Mouse (Mus musculus): ENCODE measurements around the gene Rrm2. TPM values are rescaled to one million over a fixed set of nuclear protein-coding genes. Genes with fewer than 3 reads are reported as not detected.

Gene Rrm2
- polyA plus RNA-seq, 2 experiments = 139 to 388 TPM

- H3K27ac ChIP-seq = peak overlapping the region; percentile 79
- ATAC-seq (ENCODE audit: insufficient read depth) (peak; percentile 87), DNase-seq (ENCODE audit: low read depth in 3 of 3, low spot score in 3 of 3) (peak in 1 of 3 experiments; percentile 74)
- peaks cover 47% of the 10 kb centered on the region for H3K36me3 ChIP-seq (replicated peaks; ENCODE audit: control insufficient read depth, insufficient read depth, low read depth)
- TF ChIP-seq EP300 (IDR thresholded peaks at IDR 0.05; ENCODE audit: low read depth) (peak; percentile 96), CTCF (IDR thresholded peaks at IDR 0.05; ENCODE audit: low read depth) (no peak)
- H3K9me3 ChIP-seq (ENCODE audit: control insufficient read depth, low read length) = no peaks in the 10 kb centered on the region
- H3K4me3 ChIP-seq (ENCODE audit: insufficient read depth in 1 of 2, low read depth in 2 of 2, low read length in 2 of 2) = peak overlapping the region in 1 of 2 experiments; percentile 14; a peak in 2 of 4 replicates
- H3K4me1 ChIP-seq (replicated peaks; ENCODE audit: control insufficient read depth in 2 of 2, insufficient read depth in 2 of 2, low read length in 1 of 2) = peaks cover 34 to 46% of the 10 kb centered on the region in 2 experiments
- peak overlapping the region; percentile 38; the same call in 1 of the 2 replicates for H3K9ac ChIP-seq (replicated peaks)
- peak overlapping the region; percentile 47 for H3K4me2 ChIP-seq (ENCODE audit: low read depth)
- 38% methylated on average over 2 of the region's 2 CpGs for WGBS (ENCODE audit: insufficient replicate concordance)
- no peaks in the 10 kb centered on the region for H3K27me3 ChIP-seq (ENCODE audit: control insufficient read depth, insufficient read depth, low read length)
Measured at GRCm38 (mm10) chr12:24715268-24715896, 7.3 kb downstream of the Rrm2 start.

GRCm38 (mm10) chr12:24716721-24717301 lies 8.8 kb downstream of the Rrm2 start:
- no peak overlapping the region for H3K9ac ChIP-seq (replicated peaks)
- 43% methylated on average over 4 of the region's 4 CpGs for WGBS (ENCODE audit: insufficient replicate concordance)
- H3K27ac ChIP-seq = no peak overlapping the region; the same call in 1 of the 2 replicates
- H3K4me3 ChIP-seq (ENCODE audit: insufficient read depth in 1 of 2, low read depth in 2 of 2, low read length in 2 of 2) = no peak overlapping the region
- no peak overlapping the region for H3K4me2 ChIP-seq (ENCODE audit: low read depth)
- 0 out of 2 replicates have a peak, but pooled peaks have one; percentile 9 for ATAC-seq (ENCODE audit: insufficient read depth)
- H3K36me3 ChIP-seq (replicated peaks; ENCODE audit: control insufficient read depth, insufficient read depth, low read depth) = peaks cover 32% of the 10 kb centered on the region
- no peaks in the 10 kb centered on the region for H3K27me3 ChIP-seq (ENCODE audit: control insufficient read depth, insufficient read depth, low read length)
- DNase-seq (ENCODE audit: low read depth in 3 of 3, low spot score in 3 of 3) = no peak
- H3K9me3 ChIP-seq (ENCODE audit: control insufficient read depth, low read length) = no peaks in the 10 kb centered on the region
- TF ChIP-seq EP300 (IDR thresholded peaks at IDR 0.05; ENCODE audit: low read depth) (no peak), CTCF (IDR thresholded peaks at IDR 0.05; ENCODE audit: low read depth) (peak; percentile 96)
- H3K4me1 ChIP-seq (replicated peaks; ENCODE audit: control insufficient read depth in 2 of 2, insufficient read depth in 2 of 2, low read length in 1 of 2) = peaks cover 31 to 35% of the 10 kb centered on the region in 2 experiments

GRCm38 (mm10) chr12:24723434-24723833 lies 15.4 kb downstream of the Rrm2 start:
- Histone ChIP-seq H3K27me3 (ENCODE audit: control insufficient read depth, insufficient read depth, low read length) (no peaks in the 10 kb centered on the region), H3K27ac (no peak overlapping the region), H3K9me3 (ENCODE audit: control insufficient read depth, low read length) (no peaks in the 10 kb centered on the region), H3K4me3 (ENCODE audit: insufficient read depth in 1 of 2, low read depth in 2 of 2, low read length in 2 of 2) (no peak overlapping the region), H3K4me2 (ENCODE audit: low read depth) (no peak overlapping the region), H3K36me3 (replicated peaks; ENCODE audit: control insufficient read depth, insufficient read depth, low read depth) (no peaks in the 10 kb centered on the region), H3K4me1 (replicated peaks; ENCODE audit: control insufficient read depth in 2 of 2, insufficient read depth in 2 of 2, low read length in 1 of 2) (peaks cover 0 to 6% of the 10 kb centered on the region in 2 experiments; a peak in 2 of 4 replicates), H3K9ac (replicated peaks) (no peak overlapping the region)
- ATAC-seq (ENCODE audit: insufficient read depth) (no peak), DNase-seq (ENCODE audit: low read depth in 3 of 3, low spot score in 3 of 3) (no peak)
- 37% methylated on average over 2 of the region's 2 CpGs for WGBS (ENCODE audit: insufficient replicate concordance)
- TF ChIP-seq EP300 (IDR thresholded peaks at IDR 0.05; ENCODE audit: low read depth) = no peak
- no peak for TF ChIP-seq CTCF (IDR thresholded peaks at IDR 0.05; ENCODE audit: low read depth)

DNA sequence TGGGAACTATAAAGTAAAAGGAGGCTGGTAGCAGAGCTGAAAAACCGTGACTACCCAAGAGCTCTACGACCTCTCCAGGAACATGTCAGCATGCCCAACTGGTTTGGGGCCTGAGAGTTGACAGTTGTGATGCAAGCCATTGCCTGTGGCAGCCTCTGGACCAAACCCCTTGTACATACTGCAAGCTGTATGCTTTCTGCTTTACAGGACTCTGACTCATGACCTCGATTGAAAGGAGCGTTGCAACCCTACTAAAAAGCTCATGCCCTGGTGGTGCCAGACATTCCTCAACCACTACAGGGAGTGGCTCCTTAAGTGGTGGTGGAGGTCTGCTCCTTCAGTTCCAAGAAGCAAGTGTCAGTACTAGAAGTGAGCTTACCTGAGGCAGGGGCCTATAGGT lies 15.8 kb downstream of the Rrm2 start:
- no peaks in the 10 kb centered on the region for H3K27me3 ChIP-seq (ENCODE audit: control insufficient read depth, insufficient read depth, low read length)
- H3K9ac ChIP-seq (replicated peaks) = no peak overlapping the region
- no peak for DNase-seq (ENCODE audit: low read depth in 3 of 3, low spot score in 3 of 3)
- TF ChIP-seq CTCF (IDR thresholded peaks at IDR 0.05; ENCODE audit: low read depth) (no peak), EP300 (IDR thresholded peaks at IDR 0.05; ENCODE audit: low read depth) (no peak)
- H3K36me3 ChIP-seq (replicated peaks; ENCODE audit: control insufficient read depth, insufficient read depth, low read depth) = no peaks in the 10 kb centered on the region
- no peak for ATAC-seq (ENCODE audit: insufficient read depth)
- H3K4me3 ChIP-seq (ENCODE audit: insufficient read depth in 1 of 2, low read depth in 2 of 2, low read length in 2 of 2) = no peak overlapping the region
- H3K4me2 ChIP-seq (ENCODE audit: low read depth) = no peak overlapping the region
- H3K9me3 ChIP-seq (ENCODE audit: control insufficient read depth, low read length) = no peaks in the 10 kb centered on the region
- no peak overlapping the region for H3K27ac ChIP-seq
- 50% methylated on average over 4 of the region's 4 CpGs for WGBS (ENCODE audit: insufficient replicate concordance)
- peaks cover 0 to 6% of the 10 kb centered on the region in 2 experiments; a peak in 2 of 4 replicates for H3K4me1 ChIP-seq (replicated peaks; ENCODE audit: control insufficient read depth in 2 of 2, insufficient read depth in 2 of 2, low read length in 1 of 2)

DNA sequence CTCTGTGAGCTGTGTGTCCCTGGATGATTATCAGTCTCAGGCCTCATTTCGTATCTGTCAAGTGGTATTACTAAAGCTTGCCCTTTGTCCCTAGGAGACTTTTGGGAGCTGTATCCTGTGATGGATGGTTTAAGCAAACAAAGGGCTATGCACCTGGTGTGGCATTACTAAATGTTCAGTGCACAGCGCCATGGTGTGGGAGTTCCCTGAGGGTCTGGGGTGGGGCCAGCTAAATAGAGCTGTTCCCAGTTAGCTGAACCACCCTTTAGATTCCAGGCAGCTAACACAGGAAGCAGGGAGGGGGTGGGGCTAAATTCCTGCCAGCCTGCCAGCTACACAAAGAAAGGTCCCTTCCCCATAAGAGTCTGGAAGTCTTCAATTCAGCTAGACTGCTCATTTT lies 16.3 kb downstream of the Rrm2 start:
- Histone ChIP-seq H3K9ac (replicated peaks) (no peak overlapping the region), H3K4me2 (ENCODE audit: low read depth) (no peak overlapping the region), H3K4me3 (ENCODE audit: insufficient read depth in 1 of 2, low read depth in 2 of 2, low read length in 2 of 2) (no peak overlapping the region), H3K9me3 (ENCODE audit: control insufficient read depth, low read length) (no peaks in the 10 kb centered on the region), H3K27ac (no peak overlapping the region), H3K27me3 (ENCODE audit: control insufficient read depth, insufficient read depth, low read length) (no peaks in the 10 kb centered on the region), H3K4me1 (replicated peaks; ENCODE audit: control insufficient read depth in 2 of 2, insufficient read depth in 2 of 2, low read length in 1 of 2) (peaks cover 0 to 6% of the 10 kb centered on the region in 2 experiments; a peak in 2 of 4 replicates), H3K36me3 (replicated peaks; ENCODE audit: control insufficient read depth, insufficient read depth, low read depth) (no peaks in the 10 kb centered on the region)
- DNase-seq (ENCODE audit: low read depth in 3 of 3, low spot score in 3 of 3) (no peak), ATAC-seq (ENCODE audit: insufficient read depth) (peak; percentile 26; the same call in 1 of the 2 replicates)
- 29% methylated on average over 2 of the region's 2 CpGs for WGBS (ENCODE audit: insufficient replicate concordance)
- no peak for TF ChIP-seq EP300 (IDR thresholded peaks at IDR 0.05; ENCODE audit: low read depth)
- no peak for TF ChIP-seq CTCF (IDR thresholded peaks at IDR 0.05; ENCODE audit: low read depth)

All from liver, embryonic 14.5 days (tissue).